Mouse (Mus musculus) limb, embryonic 14.5 days (tissue): ENCODE measurements around the gene Sbno2. TPM values are rescaled to one million over a fixed set of nuclear protein-coding genes. Genes with fewer than 3 reads are reported as not detected.

ENCODE experiments used
- ATAC-seq: fragments of 200-750 bp; cut with Nextera tagmentation; 2 replicates; pipeline ENCODE4 v1.8.0; 2017; ENCODE audit warnings: low read depth, moderate number of reproducible peaks, moderate TSS enrichment; ENCODE audit not compliant: low FRiP score
- DNase-seq: peaks from one replicate; pipeline ENCODE4 v3.0.0-alpha.2; 2015; ENCODE audit warnings: low spot score
- H3K27ac ChIP-seq: fragments of 300-500 bp; sonication (generic); replicated peaks from 2 replicates; pipeline ENCODE4 v1.5.1; 2014; ENCODE audit warnings: low read depth, mild to moderate bottlenecking, low read length, moderate library complexity, mixed read lengths
- H3K27me3 ChIP-seq: fragments of 300-500 bp; sonication (generic); 2 replicates; pipeline ENCODE4 v1.6.1; 2014; ENCODE audit warnings: low read length, mixed read lengths; ENCODE audit not compliant: control insufficient read depth, insufficient read depth
- H3K36me3 ChIP-seq: fragments of 300-500 bp; sonication (generic); 2 replicates; pipeline ENCODE4 v1.6.1; 2014; ENCODE audit warnings: mild to moderate bottlenecking, low read length, moderate library complexity, mixed read lengths; ENCODE audit not compliant: control insufficient read depth, insufficient read depth
- H3K4me1 ChIP-seq: fragments of 300-500 bp; sonication (generic); 2 replicates; pipeline ENCODE4 v1.6.1; 2014; ENCODE audit warnings: antibody characterized with exemption, low read length, mixed read lengths; ENCODE audit not compliant: control insufficient read depth, insufficient read depth
- H3K4me2 ChIP-seq: fragments of 300-500 bp; sonication (generic); replicated peaks from 2 replicates; pipeline ENCODE4 v1.6.1; 2014; ENCODE audit warnings: low read depth, mild to moderate bottlenecking, low read length, moderate library complexity; ENCODE audit not compliant: severe bottlenecking
- H3K4me3 ChIP-seq: fragments of 300-500 bp; sonication (generic); replicated peaks from 2 replicates; pipeline ENCODE4 v1.5.1; 2014; ENCODE audit warnings: low read length
- H3K9ac ChIP-seq: fragments of 300-500 bp; sonication (generic); 2 replicates; pipeline ENCODE4 v1.6.1; 2014; ENCODE audit warnings: mild to moderate bottlenecking, low read depth, low read length, moderate library complexity; ENCODE audit not compliant: severe bottlenecking
- H3K9me3 ChIP-seq: fragments of 300-500 bp; sonication (generic); 2 replicates; pipeline ENCODE4 v1.6.1; 2016; ENCODE audit warnings: low read length; ENCODE audit not compliant: control insufficient read depth
- POLR2A ChIP-seq: fragments of 200-500 bp; IDR thresholded peaks from 2 replicates; pipeline ENCODE4 v1.8.0; 2012; ENCODE audit warnings: inconsistent platforms, mild to moderate bottlenecking, moderate library complexity, borderline replicate concordance; ENCODE audit not compliant: insufficient read depth, insufficient read length; ENCODE audit errors: extremely low read depth
- WGBS: fragments of 180-500 bp; shearing (Covaris S2); extraction: QIAGEN DNeasy Blood & Tissue Kit; methylation state at CpG from one replicate; pipeline ENCODE4 v1.1.7; 2014; 5-methylcytosine and 5-hydroxymethylcytosine counted together
- polyA plus RNA-seq, 2 experiments: library from polyadenylated mRNA; depleted of rRNA in 1 of 2; stranded (reverse) in 1 of 2; unstranded in 1 of 2; fragments of >200 nt; fragmentation: Nextera tagmentation in 1 of 2; extraction: Ambion mirVana in 1 of 2; gene quantifications; 2 replicates each; pipeline versions ENCODE4 v1.2.1 to v1.2.3; 2012 to 2014

Gene Sbno2
- polyA plus RNA-seq, 2 experiments: 16.8 to 24.9 TPM

- H3K9me3 ChIP-seq: no peaks in the 10 kb centered on the region
- TF ChIP-seq POLR2A: no peak
- H3K27me3 ChIP-seq: no peaks in the 10 kb centered on the region
- WGBS: 82% methylated on average over 5 of the region's 5 CpGs
- ATAC-seq: no peak
- DNase-seq: no peak
- H3K4me2 ChIP-seq: no peak overlapping the region
- H3K36me3 ChIP-seq: peaks cover 3% of the 10 kb centered on the region
- no peak overlapping the region for H3K4me3 ChIP-seq
- no peak overlapping the region for H3K9ac ChIP-seq
- peaks cover 9% of the 10 kb centered on the region for H3K4me1 ChIP-seq
- no peak overlapping the region for H3K27ac ChIP-seq
Measured at GRCm38 (mm10) chr10:80095547-80095946, 9.8 kb downstream of the Sbno2 start.

- Histone ChIP-seq H3K9ac (no peak overlapping the region), H3K4me2 (no peak overlapping the region), H3K4me1 (peaks cover 9% of the 10 kb centered on the region), H3K27ac (no peak overlapping the region), H3K4me3 (no peak overlapping the region), H3K9me3 (no peaks in the 10 kb centered on the region), H3K27me3 (no peaks in the 10 kb centered on the region), H3K36me3 (no peaks in the 10 kb centered on the region; the same call in 1 of the 2 replicates)
- no peak for TF ChIP-seq POLR2A
- ATAC-seq (no peak), DNase-seq (no peak)
- WGBS: 70% methylated on average over 3 of the region's 3 CpGs
Measured at GRCm38 (mm10) chr10:80094684-80095083, 10.7 kb downstream of the Sbno2 start.

- no peak overlapping the region for H3K27ac ChIP-seq
- TF ChIP-seq POLR2A: no peak
- H3K4me2 ChIP-seq: no peak overlapping the region
- H3K4me1 ChIP-seq: peaks cover 9% of the 10 kb centered on the region
- H3K36me3 ChIP-seq: no peaks in the 10 kb centered on the region; the same call in 1 of the 2 replicates
- H3K4me3 ChIP-seq: no peak overlapping the region
- H3K9me3 ChIP-seq: no peaks in the 10 kb centered on the region
- 90% methylated on average over 6 of the region's 6 CpGs for WGBS
- no peak overlapping the region for H3K9ac ChIP-seq
- no peak for DNase-seq
- no peak for ATAC-seq
- H3K27me3 ChIP-seq: no peaks in the 10 kb centered on the region
Measured at GRCm38 (mm10) chr10:80094085-80094484, 11.3 kb downstream of the Sbno2 start.

- Histone ChIP-seq H3K9ac (no peak overlapping the region), H3K9me3 (no peaks in the 10 kb centered on the region), H3K27ac (no peak overlapping the region), H3K4me2 (no peak overlapping the region), H3K4me3 (no peak overlapping the region), H3K36me3 (no peaks in the 10 kb centered on the region; the same call in 1 of the 2 replicates), H3K4me1 (peaks cover 6% of the 10 kb centered on the region), H3K27me3 (no peaks in the 10 kb centered on the region)
- no peak for TF ChIP-seq POLR2A
- DNase-seq: no peak
- no peak for ATAC-seq
- 83% methylated on average over 5 of the region's 5 CpGs for WGBS
Measured at GRCm38 (mm10) chr10:80092690-80093089, 12.7 kb downstream of the Sbno2 start.

GRCm38 (mm10) chr10:80091527-80091926 is 13.8 kb downstream of the Sbno2 start:
- H3K9ac ChIP-seq: no peak overlapping the region
- DNase-seq (no peak), ATAC-seq (no peak)
- H3K27me3 ChIP-seq: no peaks in the 10 kb centered on the region
- H3K4me1 ChIP-seq: no peaks in the 10 kb centered on the region
- H3K27ac ChIP-seq: no peak overlapping the region
- H3K4me3 ChIP-seq: no peak overlapping the region
- no peaks in the 10 kb centered on the region for H3K9me3 ChIP-seq
- no peaks in the 10 kb centered on the region; the same call in 1 of the 2 replicates for H3K36me3 ChIP-seq
- WGBS: 95% methylated on average over 6 of the region's 6 CpGs
- no peak for TF ChIP-seq POLR2A
- H3K4me2 ChIP-seq: no peak overlapping the region

- Histone ChIP-seq H3K27ac (no peak overlapping the region), H3K9me3 (no peaks in the 10 kb centered on the region), H3K27me3 (no peaks in the 10 kb centered on the region), H3K9ac (no peak overlapping the region), H3K4me3 (no peak overlapping the region), H3K4me1 (no peaks in the 10 kb centered on the region), H3K4me2 (no peak overlapping the region), H3K36me3 (peaks cover 10% of the 10 kb centered on the region)
- TF ChIP-seq POLR2A: no peak
- WGBS: 46% methylated on average over 4 of the region's 4 CpGs
- no peak for DNase-seq
- ATAC-seq: no peak
Measured at GRCm38 (mm10) chr10:80089146-80089545, 16.2 kb downstream of the Sbno2 start.
